Mouse (Mus musculus) embryo, embryonic 10.5 days (tissue): ENCODE measurements around the gene Arid1a.
A peak's percentile ranks its signal among the peaks of the same experiment; 100 is the strongest.

Source experiments
- DNase-seq: peaks from one replicate; pipeline ENCODE4 v3.0.0-alpha.2; 2015; ENCODE audit warnings: low spot score

Arid1a gene

GRCm38 (mm10) chr4:133756514-133757268 is at the start of gene Arid1a:
Gene Arid1a, minus strand, starts transcription at chr4:133756769.
- peak; percentile 97 for DNase-seq

GRCm38 (mm10) chr4:133804401-133805263 is 48.1 kb upstream of the Arid1a start:
- DNase-seq: no peak

GRCm38 (mm10) chr4:133800589-133800988 is 44.0 kb upstream of the Arid1a start:
- no peak for DNase-seq

GRCm38 (mm10) chr4:133793269-133793668 is 36.7 kb upstream of the Arid1a start:
- no peak for DNase-seq

- no peak for DNase-seq
Measured at GRCm38 (mm10) chr4:133774570-133775554, 18.3 kb upstream of the Arid1a start.

- no peak for DNase-seq
Measured at GRCm38 (mm10) chr4:133769157-133769556, 12.6 kb upstream of the Arid1a start.

GRCm38 (mm10) chr4:133763112-133763511 is 6.5 kb upstream of the Arid1a start:
- DNase-seq: no peak

GRCm38 (mm10) chr4:133759659-133760058 is 3.1 kb upstream of the Arid1a start:
- no peak for DNase-seq

GRCm38 (mm10) chr4:133757269-133757835 is 783 bp upstream of the Arid1a start:
- peak; percentile 94 for DNase-seq

GRCm38 (mm10) chr4:133755861-133756371 is 653 bp downstream of the Arid1a start:
- DNase-seq: peak; percentile 72

GRCm38 (mm10) chr4:133754871-133755765 is 1.5 kb downstream of the Arid1a start:
- peak; percentile 60 for DNase-seq

GRCm38 (mm10) chr4:133754238-133754637 is 2.3 kb downstream of the Arid1a start:
- DNase-seq: peak; percentile 96

GRCm38 (mm10) chr4:133753375-133754190 is 3.0 kb downstream of the Arid1a start:
- peak; percentile 82 for DNase-seq

GRCm38 (mm10) chr4:133752449-133753374 is 3.9 kb downstream of the Arid1a start:
- DNase-seq: peak; percentile 45

- peak; percentile 81 for DNase-seq
Measured at GRCm38 (mm10) chr4:133751521-133752448, 4.8 kb downstream of the Arid1a start.

- no peak for DNase-seq
Measured at GRCm38 (mm10) chr4:133750184-133750775, 6.3 kb downstream of the Arid1a start.

GRCm38 (mm10) chr4:133735282-133735681 is 21.3 kb downstream of the Arid1a start:
- DNase-seq: no peak
